8 mouse cellular contexts compared by ENCODE assay signal in genomic region chr17:71001699-71002080, GRCm38 (mm10). TPM values are rescaled to one million over a fixed set of nuclear protein-coding genes. Genes with fewer than 3 reads are reported as not detected.
A peak's percentile ranks its signal among the peaks of the same experiment; 100 is the strongest.
DNase-seq lines count a peak whose midpoint lies in the region; ATAC-seq and TF ChIP-seq lines count a peak whose summit lies in the region.

No protein-coding gene starts in this region.

- no peak for DNase-seq in cerebellum, adult 2 months
- no peak for DNase-seq in cerebellum, postnatal 36 days
- peak; percentile 38 for DNase-seq in urinary bladder, postnatal 25 days (ENCODE audit: low spot score)
- no peak for DNase-seq in urinary bladder, postnatal 10 days (ENCODE audit: low spot score)
- DNase-seq in gastrocnemius, postnatal 36 days, result peak; percentile 54 to 58
- peak; percentile 72 for DNase-seq in kidney, postnatal 10 days
- DNase-seq in mesoderm, embryonic 11.5 days (ENCODE audit: low read depth, low spot score), result peak; percentile 47

- TF ChIP-seq CTCF in cerebellum, adult 2 months (IDR thresholded peaks at IDR 0.05; ENCODE audit: borderline replicate concordance, insufficient read depth, low read depth, low read length), result no peak

- intact Hi-C loops in gastrocnemius, postnatal 36 days (cut with DNase I), result loop anchor here (5.0 to 10.0 kb wide), 3 partner anchors 36 to 193 kb away; no protein-coding TSS in a partner anchor

- H3K9me3 ChIP-seq in stomach, embryonic 16.5 days (replicated peaks; ENCODE audit: control insufficient read depth, low read length), result no peaks in the 10 kb centered on the region

- WGBS in cerebellum, adult 2 months, result 1% methylated on average over 43 of the region's 43 CpGs
- WGBS in stomach, embryonic 16.5 days, result under 1% methylated on average over 43 of the region's 43 CpGs

- peak overlapping the region; percentile 96 for H3K4me3 ChIP-seq in cerebellum, adult 2 months (replicated peaks; ENCODE audit: insufficient read depth, low read depth, low read length)
- peak overlapping the region; percentile 91 for H3K4me3 ChIP-seq in stomach, embryonic 16.5 days (replicated peaks; ENCODE audit: low read length)

- ATAC-seq in stomach, embryonic 16.5 days (ENCODE audit: insufficient read depth, low FRiP score), result peak; percentile 65

- no peaks in the 10 kb centered on the region for H3K27me3 ChIP-seq in cerebellum, adult 2 months (ENCODE audit: control insufficient read depth, insufficient read depth, low read length)
- no peaks in the 10 kb centered on the region for H3K27me3 ChIP-seq in stomach, embryonic 16.5 days (ENCODE audit: control insufficient read depth, insufficient read depth, low read length)

- H3K4me2 ChIP-seq in stomach, embryonic 16.5 days (ENCODE audit: low read depth, low read length), result peak overlapping the region; percentile 65

- H3K27ac ChIP-seq in cerebellum, adult 2 months (ENCODE audit: insufficient read depth, low read length), result peak overlapping the region; percentile 99
- peak overlapping the region; percentile 100 for H3K27ac ChIP-seq in stomach, embryonic 16.5 days (ENCODE audit: low read length)

- TF ChIP-seq POLR2A in cerebellum, adult 2 months (IDR thresholded peaks at IDR 0.05; ENCODE audit: borderline replicate concordance, insufficient read depth, low read length), result no peak

- H3K36me3 ChIP-seq in stomach, embryonic 16.5 days (ENCODE audit: control insufficient read depth, insufficient read depth, low read length), result no peaks in the 10 kb centered on the region

- peak overlapping the region; percentile 97 for H3K9ac ChIP-seq in stomach, embryonic 16.5 days (ENCODE audit: low read length)

- no peaks in the 10 kb centered on the region for H3K4me1 ChIP-seq in cerebellum, adult 2 months (ENCODE audit: control insufficient read depth, insufficient read depth, low read length)
- peaks cover 31% of the 10 kb centered on the region for H3K4me1 ChIP-seq in stomach, embryonic 16.5 days (ENCODE audit: control insufficient read depth, insufficient read depth, low read length)

RNA-seq across cellular contexts. Expression of gene Myom1, which starts 0.7 kb away (rescaled TPM):
- polyA plus RNA-seq in cerebellum, adult 2 months (2012; rRNA removed), result 1.6 and 2.4 TPM in 2 replicates
- total RNA-seq in gastrocnemius, postnatal 36 days (2021), result 1,000 to 10,000 TPM; 1,200 to 1,249 TPM
- polyA plus RNA-seq in stomach, embryonic 16.5 days (2015; fragmentation: Nextera tagmentation; extraction: Ambion mirVana), result 15.7 and 21.1 TPM in 2 replicates

RNA-seq across cellular contexts. Expression of gene Myl12a, which starts 1.0 kb away (rescaled TPM):
- polyA plus RNA-seq in cerebellum, adult 2 months (2012; rRNA removed), result 47.4 and 47.9 TPM in 2 replicates
- 100 to 1,000 TPM; 295 to 502 TPM for total RNA-seq in gastrocnemius, postnatal 36 days (2021)
- 524 and 584 TPM in 2 replicates for polyA plus RNA-seq in stomach, embryonic 16.5 days (2015; fragmentation: Nextera tagmentation; extraction: Ambion mirVana)

Comparison
In these comparisons a context has a peak if more than half of its experiments do, and no peak if none do; other contexts are left out.
1. DNase-seq: peak in urinary bladder, postnatal 25 days (single experiment), gastrocnemius, postnatal 36 days (2 of 2), kidney, postnatal 10 days (single experiment) and mesoderm, embryonic 11.5 days (single experiment); none in cerebellum, adult 2 months (0 of 2), cerebellum, postnatal 36 days (0 of 2) and urinary bladder, postnatal 10 days (single experiment).
2. RNA of gene Myl12a, which starts 1.0 kb away (polyA plus RNA-seq): 524 to 584 TPM in stomach, embryonic 16.5 days; 47.4 to 47.9 TPM in cerebellum, adult 2 months; every median in the first group is over 10 times any median in the second.